Mouse (Mus musculus) stomach, embryonic 16.5 days (tissue): ENCODE results near the gene Ddr1. TPM values are rescaled to one million over a fixed set of nuclear protein-coding genes. Genes with fewer than 3 reads are reported as not detected.

ENCODE experiments used
- ATAC-seq: fragments of 200-750 bp; cut with Nextera tagmentation; 2 replicates; pipeline ENCODE4 v1.8.0; 2017; ENCODE audit warnings: moderate number of reproducible peaks, moderate TSS enrichment; ENCODE audit not compliant: insufficient read depth, low FRiP score
- H3K27ac ChIP-seq: fragments of 300-500 bp; sonication (generic); 2 replicates; pipeline ENCODE4 v1.5.1; 2014; ENCODE audit warnings: low read length
- H3K27me3 ChIP-seq: fragments of 300-500 bp; sonication (generic); 2 replicates; pipeline ENCODE4 v1.6.1; 2014; ENCODE audit warnings: low read length, control low read depth, mixed read lengths; ENCODE audit not compliant: control insufficient read depth, insufficient read depth
- H3K36me3 ChIP-seq: fragments of 300-500 bp; sonication (generic); 2 replicates; pipeline ENCODE4 v1.6.1; 2014; ENCODE audit warnings: low read length; ENCODE audit not compliant: control insufficient read depth, insufficient read depth
- H3K4me1 ChIP-seq: fragments of 300-500 bp; sonication (generic); 2 replicates; pipeline ENCODE4 v1.6.1; 2014; ENCODE audit warnings: low read length, control low read depth, mixed read lengths; ENCODE audit not compliant: control insufficient read depth, insufficient read depth
- H3K4me2 ChIP-seq: fragments of 300-500 bp; sonication (generic); 2 replicates; pipeline ENCODE4 v1.6.1; 2014; ENCODE audit warnings: low read depth, low read length, mixed read lengths
- H3K4me3 ChIP-seq: fragments of 300-500 bp; sonication (generic); replicated peaks from 2 replicates; pipeline ENCODE4 v1.5.1; 2014; ENCODE audit warnings: mild to moderate bottlenecking, low read length
- H3K9ac ChIP-seq: fragments of 300-500 bp; sonication (generic); 2 replicates; pipeline ENCODE4 v1.6.1; 2014; ENCODE audit warnings: low read length
- H3K9me3 ChIP-seq: fragments of 300-500 bp; sonication (generic); replicated peaks from 2 replicates; pipeline ENCODE4 v1.6.1; 2016; ENCODE audit warnings: low read length, control low read depth; ENCODE audit not compliant: control insufficient read depth
- WGBS: fragments of 180-500 bp; shearing (Covaris S2); extraction: QIAGEN DNeasy Blood & Tissue Kit; methylation state at CpG from one replicate; pipeline ENCODE4 v1.1.7; 2014; 5-methylcytosine and 5-hydroxymethylcytosine counted together
- polyA plus RNA-seq: library from polyadenylated mRNA; unstranded; fragments of >200 nt; fragmentation: Nextera tagmentation; extraction: Ambion mirVana; gene quantifications from 2 replicates; pipeline ENCODE4 v1.2.1, GENCODE M21; 2015

Ddr1 gene
- polyA plus RNA-seq, 1 experiment from 2014 or later, result 81.5 TPM

DNA sequence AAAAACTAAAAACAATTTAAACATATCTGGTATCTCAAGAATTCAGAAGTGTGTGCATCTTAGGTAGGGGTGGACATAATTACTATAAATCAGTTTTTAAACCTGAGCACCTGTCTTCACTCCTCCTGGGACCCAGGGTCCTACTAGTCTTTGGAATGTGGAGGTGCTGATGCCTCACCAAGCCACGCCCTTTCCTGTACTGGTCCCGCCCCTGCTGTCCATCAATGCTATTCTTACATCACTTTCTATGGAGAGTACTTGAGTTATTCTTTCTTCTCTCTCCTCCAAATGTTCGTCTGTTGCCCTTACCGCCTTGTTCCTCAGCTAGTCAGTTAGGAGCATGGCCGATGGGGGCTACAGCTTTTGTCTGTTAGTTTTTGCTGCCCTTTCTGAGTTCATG is 68.1 kb downstream of the Ddr1 start:
- Histone ChIP-seq H3K27me3 (no peaks in the 10 kb centered on the region), H3K36me3 (no peaks in the 10 kb centered on the region), H3K4me3 (no peak overlapping the region), H3K4me2 (peak overlapping the region; percentile 78; the same call in 1 of the 2 replicates), H3K27ac (no peak overlapping the region), H3K4me1 (peaks cover 11% of the 10 kb centered on the region), H3K9ac (no peak overlapping the region), H3K9me3 (no peaks in the 10 kb centered on the region)
- ATAC-seq, result no peak
- WGBS, result 42% methylated on average over 5 of the region's 5 CpGs

DNA sequence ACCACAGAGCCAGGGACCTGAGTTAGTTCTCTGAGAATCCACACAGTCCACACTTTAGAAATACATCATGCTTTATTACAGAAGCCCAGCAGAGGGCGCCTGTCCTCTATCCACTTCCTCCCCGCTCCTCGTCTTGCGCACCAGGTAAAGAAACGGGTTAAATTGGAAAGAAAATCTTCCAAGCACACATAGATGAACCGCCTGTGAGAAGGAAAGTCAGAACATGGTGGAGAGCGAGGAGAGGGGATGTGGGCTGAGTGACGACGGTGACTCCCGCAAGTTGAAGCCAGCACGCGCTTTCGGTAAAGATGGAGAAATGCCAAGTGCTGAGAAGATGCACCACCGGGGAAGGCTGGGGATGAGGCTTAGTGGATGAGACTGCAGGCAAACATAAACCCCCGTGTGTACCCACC is 68.7 kb downstream of the Ddr1 start:
- WGBS, result under 1% methylated on average over 15 of the region's 15 CpGs
- Histone ChIP-seq H3K9ac (peak overlapping the region; percentile 70), H3K27ac (peak overlapping the region; percentile 58; the same call in 1 of the 2 replicates)

DNA sequence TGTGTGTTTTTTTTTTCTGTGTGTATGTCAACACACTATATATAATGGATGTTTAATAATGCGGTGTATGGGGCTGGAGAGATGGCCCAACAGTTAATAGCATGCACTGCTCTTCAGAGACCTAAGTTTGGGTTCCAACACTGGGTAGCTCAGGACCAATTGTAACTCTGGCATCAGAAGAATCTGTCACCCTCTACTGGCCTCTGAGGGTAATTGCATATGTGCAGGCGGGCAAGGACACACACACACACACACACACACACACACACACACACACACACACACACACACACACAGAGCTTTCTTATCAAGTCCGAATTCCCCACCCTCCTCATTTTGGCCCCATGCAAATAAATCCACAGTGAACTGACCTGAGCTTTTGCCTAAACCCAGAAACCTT is 69.2 kb downstream of the Ddr1 start:
- 69% methylated on average over 3 of the region's 3 CpGs for WGBS
- Histone ChIP-seq H3K27ac (no peak overlapping the region), H3K4me3 (no peak overlapping the region), H3K4me1 (peaks cover 11% of the 10 kb centered on the region), H3K9me3 (no peaks in the 10 kb centered on the region), H3K27me3 (no peaks in the 10 kb centered on the region), H3K9ac (no peak overlapping the region), H3K36me3 (no peaks in the 10 kb centered on the region), H3K4me2 (no peak overlapping the region)
- ATAC-seq, result no peak

More for the DNA sequence above, 68.7 kb downstream of the Ddr1 start:
- peak overlapping the region; percentile 78 for H3K4me2 ChIP-seq
- H3K27me3 ChIP-seq, result no peaks in the 10 kb centered on the region
- no peaks in the 10 kb centered on the region for H3K9me3 ChIP-seq
- peak overlapping the region; percentile 49 for H3K4me3 ChIP-seq
- ATAC-seq, result peak; percentile 31
- H3K36me3 ChIP-seq, result no peaks in the 10 kb centered on the region
- H3K4me1 ChIP-seq, result peaks cover 11% of the 10 kb centered on the region

DNA sequence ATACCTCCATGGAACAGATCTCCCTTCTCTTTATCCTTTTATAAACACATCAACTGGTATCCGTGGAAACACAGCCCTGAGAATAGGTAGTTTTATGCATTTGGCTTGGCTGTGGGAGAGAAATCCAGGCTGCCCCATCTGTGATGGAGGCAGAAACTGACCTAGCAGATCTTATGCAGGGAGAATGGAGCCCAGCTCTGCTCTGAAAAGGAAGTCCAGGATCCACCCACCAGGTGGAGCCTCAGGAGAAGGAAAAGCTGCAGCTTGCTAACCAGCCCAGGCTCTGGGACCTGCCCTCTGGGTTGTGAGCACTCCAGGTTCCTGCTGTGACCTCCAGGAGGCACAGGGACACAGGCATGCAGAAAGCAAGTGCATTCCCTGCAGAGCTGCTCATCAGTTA is 70.4 kb downstream of the Ddr1 start:
- Histone ChIP-seq H3K36me3 (no peaks in the 10 kb centered on the region), H3K27ac (peak overlapping the region; percentile 21), H3K4me2 (no peak overlapping the region), H3K9me3 (no peaks in the 10 kb centered on the region), H3K4me3 (no peak overlapping the region), H3K9ac (no peak overlapping the region), H3K27me3 (no peaks in the 10 kb centered on the region), H3K4me1 (peaks cover 11% of the 10 kb centered on the region)
- 17% methylated on average over 1 of the region's 1 CpGs for WGBS
- peak; percentile 61; the same call in 1 of the 2 replicates for ATAC-seq

Other genes with a start within 250 kb of the Ddr1 start
- gene H2-Q10, start 234.5 kb downstream of the Ddr1 start, polyA plus RNA-seq, result 17.9 and 22.4 TPM in 2 replicates
- not detected in 2 replicates for gene Pou5f1, start 198.6 kb downstream of the Ddr1 start, polyA plus RNA-seq
- 79.6 and 83.1 TPM in 2 replicates for gene Tcf19, start 187.8 kb downstream of the Ddr1 start, polyA plus RNA-seq
- 17.5 and 19.4 TPM in 2 replicates for gene Cchcr1, start 187.5 kb downstream of the Ddr1 start, polyA plus RNA-seq
- gene Psors1c2, start 171.4 kb downstream of the Ddr1 start, polyA plus RNA-seq, result 1.3 and 2.0 TPM in 2 replicates
- 7.7 and 24.9 TPM in 2 replicates for gene Cdsn, start 152.5 kb downstream of the Ddr1 start, polyA plus RNA-seq
- gene 2300002M23Rik, start 137.2 kb downstream of the Ddr1 start, polyA plus RNA-seq, result 115 and 211 TPM in 2 replicates
- 10.2 and 14.0 TPM in 2 replicates for gene Sfta2, start 103.1 kb downstream of the Ddr1 start, polyA plus RNA-seq
- 2.9 and 4.5 TPM in 2 replicates for gene Gm9573, start 78.0 kb downstream of the Ddr1 start, polyA plus RNA-seq
- 71.0 and 145 TPM in 2 replicates for gene Mucl3, start 60.9 kb downstream of the Ddr1 start, polyA plus RNA-seq
- gene Vars2, start 37.0 kb downstream of the Ddr1 start, polyA plus RNA-seq, result 17.2 and 17.4 TPM in 2 replicates
- gene Gtf2h4, start 30.9 kb downstream of the Ddr1 start, polyA plus RNA-seq, result 38.6 and 41.5 TPM in 2 replicates
- 22.1 and 24.4 TPM in 2 replicates for gene Ier3, start 117.1 kb upstream of the Ddr1 start, polyA plus RNA-seq
- 55.8 and 58.2 TPM in 2 replicates for gene Flot1, start 118.6 kb upstream of the Ddr1 start, polyA plus RNA-seq
- 649 and 665 TPM in 2 replicates for gene Tubb5, start 133.7 kb upstream of the Ddr1 start, polyA plus RNA-seq
- gene Mdc1, start 136.9 kb upstream of the Ddr1 start, polyA plus RNA-seq, result 11.7 and 16.2 TPM in 2 replicates
- gene Nrm, start 156.7 kb upstream of the Ddr1 start, polyA plus RNA-seq, result 48.9 and 51.5 TPM in 2 replicates
- 20.1 and 20.2 TPM in 2 replicates for gene Ppp1r18, start 161.0 kb upstream of the Ddr1 start, polyA plus RNA-seq
- gene Dhx16, start 175.2 kb upstream of the Ddr1 start, polyA plus RNA-seq, result 33.8 and 44.1 TPM in 2 replicates
- gene 2310061I04Rik, start 192.8 kb upstream of the Ddr1 start, polyA plus RNA-seq, result 19.1 and 22.9 TPM in 2 replicates
- gene Atat1, start 205.5 kb upstream of the Ddr1 start, polyA plus RNA-seq, result 50.8 and 51.9 TPM in 2 replicates
- 83.2 and 87.3 TPM in 2 replicates for gene Mrps18b, start 211.8 kb upstream of the Ddr1 start, polyA plus RNA-seq
- 33.1 and 34.3 TPM in 2 replicates for gene Ppp1r10, start 211.8 kb upstream of the Ddr1 start, polyA plus RNA-seq